Mouse (Mus musculus): ENCODE data around the gene Zc3h4.

DNA sequence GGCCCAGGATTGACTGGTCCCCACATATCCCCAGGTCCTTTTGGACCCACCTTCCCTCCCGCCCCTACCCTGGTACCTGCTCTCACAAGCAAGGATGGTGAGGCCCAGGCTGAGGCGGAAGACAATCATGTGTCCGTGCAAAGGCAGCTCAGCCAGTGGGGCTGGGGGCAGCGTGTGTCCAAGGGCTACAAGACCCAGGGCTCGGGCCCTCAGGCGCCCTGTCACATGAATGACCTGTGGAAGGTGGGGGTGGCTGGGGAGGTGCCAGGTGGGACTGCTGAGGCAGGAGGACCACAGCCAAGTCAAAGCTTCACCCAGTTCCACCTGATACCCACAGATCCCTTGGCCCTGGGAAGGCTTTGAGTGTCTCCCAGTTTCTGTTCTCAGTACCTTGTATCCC lies 61.0 kb downstream of the Zc3h4 start:
- TF ChIP-seq CEBPB (IDR thresholded peaks at IDR 0.05; ENCODE audit: insufficient read depth, poor library complexity, severe bottlenecking) (no peak), MYOG (IDR thresholded peaks at IDR 0.05; ENCODE audit: control insufficient read depth in 1 of 3, insufficient read depth in 1 of 3, insufficient read length in 2 of 3, low read depth in 2 of 3) (no peak), REST (IDR thresholded peaks at IDR 0.05; ENCODE audit: insufficient read depth, insufficient read length) (no peak)
